30 mouse cellular contexts compared by ENCODE assay signal in the genomic region with DNA sequence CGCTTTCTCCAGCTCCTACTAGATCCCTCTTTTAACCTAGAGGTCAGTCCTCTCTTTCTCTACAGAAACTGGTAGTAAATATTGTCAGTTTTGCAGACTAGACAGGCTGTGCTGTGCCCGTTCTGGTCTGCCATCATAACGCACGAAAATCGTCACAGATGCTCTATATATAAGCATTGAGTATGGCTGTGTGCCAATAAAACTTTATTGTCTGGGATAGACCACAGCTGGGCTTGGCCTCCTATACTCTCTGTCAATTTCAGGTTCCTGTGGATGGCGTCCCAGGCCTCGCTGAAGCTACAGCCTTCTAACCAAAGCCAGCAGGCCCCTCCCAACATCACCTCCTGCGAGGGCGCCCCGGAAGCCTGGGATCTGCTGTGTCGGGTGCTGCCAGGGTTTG. TPM values are rescaled to one million over a fixed set of nuclear protein-coding genes. Genes with fewer than 3 reads are reported as not detected.
"Had no signal": no experiment of that assay in that cellular context is flagged by ENCODE, and none has a peak within 500 bp of the region (broad histone marks: within the 10 kb centered on the region; RNA-seq: fewer than 3 reads in every experiment).

No protein-coding gene starts in this region.

- H3K4me3 ChIP-seq: gastrocnemius, adult 2 months; heart, embryonic 10.5 days; heart, embryonic 12.5 days; hindbrain, embryonic 10.5 days; hindbrain, embryonic 12.5 days; intestine, embryonic 15.5 days; layer of hippocampus, adult 2 months; left cerebral cortex, adult 2 months; limb, embryonic 10.5 days; limb, embryonic 12.5 days had no signal

- ATAC-seq: hindbrain, embryonic 16.5 days; inflammation-experienced regulatory T-cells, adult 6 months; intestine, embryonic 15.5 days; intestine, postnatal 0 days had no signal

- H3K27ac ChIP-seq: gastrocnemius, adult 2 months; heart, embryonic 10.5 days; hindbrain, embryonic 10.5 days; hindbrain, embryonic 12.5 days; hindbrain, embryonic 14.5 days; intestine, embryonic 15.5 days; layer of hippocampus, adult 2 months; left cerebral cortex, adult 2 months; limb, embryonic 12.5 days had no signal

- H3K4me2 ChIP-seq: heart, embryonic 12.5 days; hindbrain, embryonic 12.5 days; hindbrain, embryonic 14.5 days; intestine, embryonic 15.5 days; limb, embryonic 12.5 days had no signal

- H3K9ac ChIP-seq: heart, embryonic 12.5 days; hindbrain, embryonic 12.5 days; hindbrain, embryonic 14.5 days; intestine, embryonic 15.5 days; limb, embryonic 12.5 days had no signal

- H3K9me3 ChIP-seq: heart, embryonic 10.5 days; heart, embryonic 12.5 days; hindbrain, embryonic 10.5 days; hindbrain, embryonic 12.5 days; intestine, embryonic 15.5 days; limb, embryonic 10.5 days; limb, embryonic 12.5 days had no signal

- DNase-seq: gastrocnemius, adult 2 months; gastrocnemius, postnatal 10 days; gastrocnemius, postnatal 25 days; heart, adult 18-20 months; heart, postnatal 10 days; heart, postnatal 4 days; kidney, adult 18-20 months; kidney, adult 8-10 months; kidney, postnatal 10 days; kidney, postnatal 25 days; kidney, postnatal 4 days; liver had no signal

- H3K4me1 ChIP-seq: heart, embryonic 12.5 days; intestine, embryonic 15.5 days had no signal

- H3K27me3 ChIP-seq: heart, embryonic 12.5 days; intestine, embryonic 15.5 days; limb, embryonic 12.5 days had no signal

- H3K36me3 ChIP-seq: heart, embryonic 10.5 days; heart, embryonic 12.5 days; hindbrain, embryonic 10.5 days; hindbrain, embryonic 12.5 days; intestine, embryonic 15.5 days; limb, embryonic 10.5 days; limb, embryonic 12.5 days had no signal

RNA-seq across cellular contexts. Expression of gene Bdkrb1, which starts 1.0 kb away (rescaled TPM):
- polyA plus RNA-seq: frontal cortex, adult 2 months; heart, embryonic 10.5 days; heart, embryonic 12.5 days; heart, embryonic 14.5 days; heart, embryonic 16.5 days; hindbrain, embryonic 12.5 days; kidney, embryonic 14.5 days; kidney, embryonic 16.5 days; limb, embryonic 10.5 days; limb, embryonic 12.5 days had no signal

RNA-seq across cellular contexts. Expression of gene Bdkrb2, which starts 40.9 kb away (rescaled TPM):
- polyA plus RNA-seq: inflammation-experienced regulatory T-cells, adult 6 months had no signal
